Mouse (Mus musculus) liver, embryonic 11.5 days (tissue): ENCODE results near the gene Arid2. TPM values are rescaled to one million over a fixed set of nuclear protein-coding genes. Genes with fewer than 3 reads are reported as not detected.
A peak's percentile ranks its signal among the peaks of the same experiment; 100 is the strongest.

ENCODE experiments used
- ATAC-seq: fragments of 200-750 bp; cut with Nextera tagmentation; replicated peaks from 2 replicates; pipeline ENCODE4 v1.8.0; 2017; ENCODE audit warnings: moderate number of reproducible peaks, mild to moderate bottlenecking, moderate TSS enrichment, moderate library complexity; ENCODE audit not compliant: low FRiP score
- DNase-seq: peaks from one replicate; pipeline ENCODE4 v3.0.0-alpha.2; 2017; ENCODE audit warnings: low spot score
- H3K27ac ChIP-seq: fragments of 300-500 bp; sonication (generic); 2 replicates; pipeline ENCODE4 v1.5.1; 2014; ENCODE audit warnings: mild to moderate bottlenecking, low read depth, low read length, control low read depth
- H3K27me3 ChIP-seq: fragments of 300-500 bp; sonication (generic); replicated peaks from 2 replicates; pipeline ENCODE4 v1.6.1; 2014; ENCODE audit warnings: low read length, mixed read lengths; ENCODE audit not compliant: control insufficient read depth, insufficient read depth
- H3K36me3 ChIP-seq: fragments of 300-500 bp; sonication (generic); 2 replicates; pipeline ENCODE4 v1.6.1; 2014; ENCODE audit warnings: mild to moderate bottlenecking, low read length, moderate library complexity, mixed read lengths; ENCODE audit not compliant: control insufficient read depth, insufficient read depth
- H3K4me1 ChIP-seq: fragments of 300-500 bp; sonication (generic); replicated peaks from 2 replicates; pipeline ENCODE4 v1.6.1; 2014; ENCODE audit warnings: low read length, mixed read lengths; ENCODE audit not compliant: control insufficient read depth, insufficient read depth
- H3K4me2 ChIP-seq: fragments of 300-500 bp; sonication (generic); 2 replicates; pipeline ENCODE4 v1.6.1; 2014; ENCODE audit warnings: mild to moderate bottlenecking, control low read depth, moderate library complexity
- H3K4me3 ChIP-seq: fragments of 300-500 bp; sonication (generic); 2 replicates; pipeline ENCODE4 v1.5.1; 2014; ENCODE audit warnings: low read depth, low read length, control low read depth
- H3K9ac ChIP-seq: fragments of 300-500 bp; sonication (generic); 2 replicates; pipeline ENCODE4 v1.6.1; 2014; ENCODE audit warnings: low read depth, low read length, control low read depth
- H3K9me3 ChIP-seq: fragments of 300-500 bp; sonication (generic); 2 replicates; pipeline ENCODE4 v1.6.1; 2016; ENCODE audit warnings: low read length, inconsistent platforms, mixed read lengths; ENCODE audit not compliant: control insufficient read depth
- WGBS: fragments of 180-500 bp; shearing (Covaris S2); extraction: QIAGEN DNeasy Blood & Tissue Kit; methylation state at CpG from one replicate; pipeline ENCODE4 v1.1.7; 2014; 5-methylcytosine and 5-hydroxymethylcytosine counted together
- polyA plus RNA-seq: library from polyadenylated mRNA; unstranded; fragments of >200 nt; fragmentation: Nextera tagmentation; extraction: Ambion mirVana; gene quantifications from 2 replicates; pipeline ENCODE4 v1.2.1, GENCODE M21; 2014

The Arid2 gene
- polyA plus RNA-seq, 1 experiment from 2014 or later: 25.8 TPM

- 85% methylated on average over 6 of the region's 6 CpGs for WGBS
- Histone ChIP-seq H3K4me2 (no peak overlapping the region), H3K27ac (no peak overlapping the region), H3K4me1 (no peaks in the 10 kb centered on the region), H3K36me3 (peaks cover 41% of the 10 kb centered on the region), H3K9ac (no peak overlapping the region), H3K4me3 (no peak overlapping the region), H3K9me3 (no peaks in the 10 kb centered on the region), H3K27me3 (no peaks in the 10 kb centered on the region)
- no peak for DNase-seq
- ATAC-seq: no peak
Measured at GRCm38 (mm10) chr15:96372628-96373027, 85.3 kb downstream of the Arid2 start.

- H3K4me3 ChIP-seq: no peak overlapping the region
- no peaks in the 10 kb centered on the region for H3K27me3 ChIP-seq
- no peak overlapping the region for H3K4me2 ChIP-seq
- H3K36me3 ChIP-seq: peaks cover 40% of the 10 kb centered on the region
- DNase-seq: no peak
- H3K4me1 ChIP-seq: no peaks in the 10 kb centered on the region
- ATAC-seq: peak; percentile 54; the same call in 1 of the 2 replicates
- no peak overlapping the region for H3K9ac ChIP-seq
- WGBS: 85% methylated on average over 5 of the region's 5 CpGs
- no peaks in the 10 kb centered on the region for H3K9me3 ChIP-seq
- H3K27ac ChIP-seq: no peak overlapping the region
Measured at GRCm38 (mm10) chr15:96373161-96373560, 85.8 kb downstream of the Arid2 start.

- H3K27me3 ChIP-seq: no peaks in the 10 kb centered on the region
- 89% methylated on average over 2 of the region's 2 CpGs for WGBS
- no peak overlapping the region for H3K9ac ChIP-seq
- ATAC-seq: no peak
- H3K9me3 ChIP-seq: no peaks in the 10 kb centered on the region
- no peak for DNase-seq
- H3K4me1 ChIP-seq: no peaks in the 10 kb centered on the region
- H3K27ac ChIP-seq: no peak overlapping the region
- peaks cover 24% of the 10 kb centered on the region; the same call in 1 of the 2 replicates for H3K36me3 ChIP-seq
- H3K4me2 ChIP-seq: no peak overlapping the region
- H3K4me3 ChIP-seq: no peak overlapping the region
Measured at GRCm38 (mm10) chr15:96376214-96376613, 88.9 kb downstream of the Arid2 start.

GRCm38 (mm10) chr15:96377263-96377662 is 89.9 kb downstream of the Arid2 start:
- no peak for ATAC-seq
- 92% methylated on average over 5 of the region's 5 CpGs for WGBS
- no peaks in the 10 kb centered on the region for H3K27me3 ChIP-seq
- H3K4me2 ChIP-seq: no peak overlapping the region
- H3K36me3 ChIP-seq: peaks cover 17% of the 10 kb centered on the region; the same call in 1 of the 2 replicates
- H3K27ac ChIP-seq: no peak overlapping the region
- no peak for DNase-seq
- H3K9me3 ChIP-seq: no peaks in the 10 kb centered on the region
- no peak overlapping the region for H3K9ac ChIP-seq
- no peak overlapping the region for H3K4me3 ChIP-seq
- H3K4me1 ChIP-seq: no peaks in the 10 kb centered on the region

GRCm38 (mm10) chr15:96377701-96378100 is 90.4 kb downstream of the Arid2 start:
- H3K4me2 ChIP-seq: no peak overlapping the region
- H3K9ac ChIP-seq: no peak overlapping the region
- H3K27ac ChIP-seq: no peak overlapping the region
- H3K4me1 ChIP-seq: no peaks in the 10 kb centered on the region
- DNase-seq: no peak
- H3K36me3 ChIP-seq: peaks cover 13% of the 10 kb centered on the region; the same call in 1 of the 2 replicates
- 94% methylated on average over 7 of the region's 7 CpGs for WGBS
- H3K27me3 ChIP-seq: no peaks in the 10 kb centered on the region
- H3K9me3 ChIP-seq: no peaks in the 10 kb centered on the region
- ATAC-seq: no peak
- no peak overlapping the region for H3K4me3 ChIP-seq

- Histone ChIP-seq H3K27ac (no peak overlapping the region), H3K36me3 (peaks cover 9% of the 10 kb centered on the region; the same call in 1 of the 2 replicates), H3K4me2 (no peak overlapping the region), H3K4me1 (no peaks in the 10 kb centered on the region), H3K9ac (no peak overlapping the region), H3K27me3 (no peaks in the 10 kb centered on the region), H3K4me3 (no peak overlapping the region), H3K9me3 (no peaks in the 10 kb centered on the region)
- WGBS: 85% methylated on average over 11 of the region's 11 CpGs
- ATAC-seq (no peak), DNase-seq (no peak)
Measured at GRCm38 (mm10) chr15:96382223-96382622, 94.9 kb downstream of the Arid2 start.

GRCm38 (mm10) chr15:96388565-96388964 is 101.2 kb downstream of the Arid2 start:
- H3K36me3 ChIP-seq: peaks cover 14% of the 10 kb centered on the region

GRCm38 (mm10) chr15:96392878-96393277 is 105.6 kb downstream of the Arid2 start:
- H3K27ac ChIP-seq: no peak overlapping the region
- WGBS: 94% methylated on average over 3 of the region's 3 CpGs
- no peak overlapping the region for H3K4me3 ChIP-seq
- H3K4me1 ChIP-seq: no peaks in the 10 kb centered on the region
- ATAC-seq: no peak
- no peak for DNase-seq
- H3K9me3 ChIP-seq: no peaks in the 10 kb centered on the region
- H3K4me2 ChIP-seq: no peak overlapping the region
- no peak overlapping the region for H3K9ac ChIP-seq
- peaks cover 29% of the 10 kb centered on the region for H3K36me3 ChIP-seq
- H3K27me3 ChIP-seq: no peaks in the 10 kb centered on the region

More at GRCm38 (mm10) chr15:96388565-96388964, 101.2 kb downstream of the Arid2 start:
- Histone ChIP-seq H3K27ac (no peak overlapping the region), H3K27me3 (no peaks in the 10 kb centered on the region), H3K4me2 (no peak overlapping the region), H3K9ac (no peak overlapping the region), H3K9me3 (no peaks in the 10 kb centered on the region), H3K4me1 (no peaks in the 10 kb centered on the region), H3K4me3 (no peak overlapping the region)
- 88% methylated on average over 1 of the region's 1 CpGs for WGBS
- no peak for DNase-seq
- no peak for ATAC-seq

GRCm38 (mm10) chr15:96395071-96395470 is 107.8 kb downstream of the Arid2 start:
- WGBS: 98% methylated on average over 6 of the region's 6 CpGs
- Histone ChIP-seq H3K27me3 (no peaks in the 10 kb centered on the region), H3K4me2 (no peak overlapping the region), H3K4me3 (no peak overlapping the region), H3K9me3 (no peaks in the 10 kb centered on the region), H3K4me1 (no peaks in the 10 kb centered on the region), H3K36me3 (peaks cover 31% of the 10 kb centered on the region), H3K9ac (no peak overlapping the region), H3K27ac (no peak overlapping the region)
- ATAC-seq (no peak), DNase-seq (no peak)
